Mouse (Mus musculus) embryonic facial prominence, embryonic 11.5 days (tissue): ENCODE data around the gene Ank3. TPM values are rescaled to one million over a fixed set of nuclear protein-coding genes. Genes with fewer than 3 reads are reported as not detected.
"Not testable (repeated sequence)": the region's sequence is repeated elsewhere in the genome, so short reads cannot be mapped to it uniquely, and the experiment has no call there.

Experiments used
- ATAC-seq: fragments of 200-750 bp; cut with Nextera tagmentation; replicated peaks from 2 replicates; pipeline ENCODE4 v1.8.0; 2017; ENCODE audit warnings: low read depth; ENCODE audit not compliant: insufficient number of reproducible peaks, low FRiP score, low TSS enrichment
- DNase-seq: peaks from one replicate; pipeline ENCODE4 v3.0.0-alpha.2; 2015; ENCODE audit warnings: low spot score
- H3K27ac ChIP-seq: fragments of 300-500 bp; sonication (generic); replicated peaks from 2 replicates; pipeline ENCODE4 v1.5.1; 2014; ENCODE audit warnings: mild to moderate bottlenecking, low read depth, low read length, control low read depth
- H3K27me3 ChIP-seq: fragments of 300-500 bp; sonication (generic); 2 replicates; pipeline ENCODE4 v1.6.1; 2014; ENCODE audit warnings: mild to moderate bottlenecking, low read length, moderate library complexity, mixed read lengths; ENCODE audit not compliant: control insufficient read depth, insufficient read depth
- H3K36me3 ChIP-seq: fragments of 300-500 bp; sonication (generic); replicated peaks from 2 replicates; pipeline ENCODE4 v1.6.1; 2014; ENCODE audit warnings: low read depth, mild to moderate bottlenecking, low read length, moderate library complexity, mixed read lengths; ENCODE audit not compliant: control insufficient read depth, insufficient read depth
- H3K4me1 ChIP-seq: fragments of 300-500 bp; sonication (generic); 2 replicates; pipeline ENCODE4 v1.6.1; 2014; ENCODE audit warnings: low read length, mixed read lengths; ENCODE audit not compliant: control insufficient read depth, insufficient read depth
- H3K4me2 ChIP-seq: fragments of 300-500 bp; sonication (generic); 2 replicates; pipeline ENCODE4 v1.6.1; 2014; ENCODE audit warnings: low read depth, mild to moderate bottlenecking, control low read depth, low read length, moderate library complexity
- H3K4me3 ChIP-seq: fragments of 300-500 bp; sonication (generic); 2 replicates; pipeline ENCODE4 v1.5.1; 2014; ENCODE audit warnings: low read depth, low read length, control low read depth
- H3K9ac ChIP-seq: fragments of 300-500 bp; sonication (generic); replicated peaks from 2 replicates; pipeline ENCODE4 v1.6.1; 2014; ENCODE audit warnings: mild to moderate bottlenecking, control low read depth, low read length
- H3K9me3 ChIP-seq: fragments of 300-500 bp; sonication (generic); replicated peaks from 2 replicates; pipeline ENCODE4 v1.6.1; 2016; ENCODE audit warnings: mild to moderate bottlenecking, low read length, inconsistent platforms, mixed read lengths; ENCODE audit not compliant: control insufficient read depth
- WGBS: fragments of 180-500 bp; shearing (Covaris S2); extraction: QIAGEN DNeasy Blood & Tissue Kit; methylation state at CpG from one replicate; pipeline ENCODE4 v1.1.7; 2014; 5-methylcytosine and 5-hydroxymethylcytosine counted together
- polyA plus RNA-seq: library from polyadenylated mRNA; unstranded; fragments of >200 nt; fragmentation: Nextera tagmentation; extraction: Ambion mirVana; gene quantifications from 2 replicates; pipeline ENCODE4 v1.2.1, GENCODE M21; 2014

Ank3 gene
- polyA plus RNA-seq, 1 experiment from 2014 or later: 32.5 TPM

DNA sequence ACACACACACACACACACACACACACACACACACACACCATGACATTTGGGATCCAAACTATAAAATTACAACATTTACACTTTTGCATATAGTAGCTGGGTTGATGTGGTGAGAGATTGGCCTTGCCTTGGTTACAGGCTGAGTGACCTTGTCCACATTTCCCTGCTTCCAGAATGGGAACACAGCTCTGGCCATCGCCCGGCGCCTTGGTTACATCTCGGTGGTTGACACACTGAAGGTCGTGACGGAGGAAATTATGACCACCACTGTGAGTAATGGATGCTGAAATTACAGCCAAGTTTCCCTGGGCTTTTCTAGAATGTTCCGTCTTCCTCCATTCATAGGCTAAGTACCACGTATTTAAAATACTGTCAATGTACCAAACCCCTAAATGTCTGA, 500.2 kb downstream of the Ank3 start:
- Histone ChIP-seq H3K9ac (no peak overlapping the region), H3K4me1 (no peaks in the 10 kb centered on the region), H3K4me3 (no peak overlapping the region), H3K9me3 (no peaks in the 10 kb centered on the region), H3K36me3 (no peaks in the 10 kb centered on the region), H3K27ac (no peak overlapping the region), H3K27me3 (no peaks in the 10 kb centered on the region), H3K4me2 (no peak overlapping the region)
- 93% methylated on average over 8 of the region's 8 CpGs for WGBS
- no peak for ATAC-seq
- no peak for DNase-seq

DNA sequence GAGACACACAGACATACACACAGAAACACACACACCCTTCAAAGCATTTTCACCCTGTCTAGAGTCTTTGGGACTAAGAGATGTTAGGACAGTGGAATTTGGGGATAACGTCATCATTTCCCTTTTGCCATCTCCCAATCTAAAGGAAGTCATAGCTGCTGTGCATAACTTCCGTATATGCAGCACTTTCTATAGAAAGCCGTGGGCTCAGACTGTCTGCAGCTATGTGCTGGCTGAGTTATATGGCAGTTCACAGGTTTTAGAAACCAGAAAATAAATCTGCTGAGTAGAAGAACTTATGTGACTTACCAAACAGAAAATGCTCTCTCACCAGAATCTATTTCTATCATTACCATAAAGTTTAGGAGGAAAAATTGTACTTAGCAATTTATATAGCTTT, 501.2 kb downstream of the Ank3 start:
- DNase-seq (no peak), ATAC-seq (no peak)
- no peaks in the 10 kb centered on the region for H3K4me1 ChIP-seq
- no peak overlapping the region for H3K4me3 ChIP-seq
- H3K36me3 ChIP-seq: no peaks in the 10 kb centered on the region
- 83% methylated on average over 3 of the region's 3 CpGs for WGBS
- H3K27ac ChIP-seq: no peak overlapping the region
- H3K9me3 ChIP-seq: no peaks in the 10 kb centered on the region
- no peak overlapping the region for H3K4me2 ChIP-seq
- H3K27me3 ChIP-seq: no peaks in the 10 kb centered on the region
- no peak overlapping the region for H3K9ac ChIP-seq

DNA sequence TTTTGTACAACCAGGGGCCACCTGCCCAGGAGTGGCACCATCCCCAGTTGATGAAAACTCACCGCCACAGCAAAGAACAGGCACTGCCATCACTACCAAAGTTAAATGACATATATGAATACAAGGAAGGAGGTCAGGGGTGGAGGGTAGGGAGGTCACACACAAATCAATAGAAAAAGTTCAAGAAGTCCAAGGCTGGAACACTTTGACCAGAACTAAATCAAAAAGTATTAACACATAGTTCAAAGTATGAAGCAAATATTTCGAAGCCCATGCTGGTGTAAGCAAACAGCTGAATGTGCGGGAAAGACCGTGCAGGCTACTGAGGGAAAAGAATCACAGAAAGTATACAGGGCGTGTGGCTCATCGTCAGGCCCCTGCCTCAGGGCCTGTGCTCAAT, 503.5 kb downstream of the Ank3 start:
- H3K9ac ChIP-seq: no peak overlapping the region
- H3K4me1 ChIP-seq: no peaks in the 10 kb centered on the region
- no peak overlapping the region for H3K4me2 ChIP-seq
- no peak overlapping the region for H3K4me3 ChIP-seq
- H3K36me3 ChIP-seq: no peaks in the 10 kb centered on the region
- H3K27ac ChIP-seq: no peak overlapping the region
- no peaks in the 10 kb centered on the region for H3K27me3 ChIP-seq
- no peaks in the 10 kb centered on the region for H3K9me3 ChIP-seq
- WGBS: 84% methylated on average over 6 of the region's 6 CpGs
- ATAC-seq (no peak), DNase-seq (no peak)

DNA sequence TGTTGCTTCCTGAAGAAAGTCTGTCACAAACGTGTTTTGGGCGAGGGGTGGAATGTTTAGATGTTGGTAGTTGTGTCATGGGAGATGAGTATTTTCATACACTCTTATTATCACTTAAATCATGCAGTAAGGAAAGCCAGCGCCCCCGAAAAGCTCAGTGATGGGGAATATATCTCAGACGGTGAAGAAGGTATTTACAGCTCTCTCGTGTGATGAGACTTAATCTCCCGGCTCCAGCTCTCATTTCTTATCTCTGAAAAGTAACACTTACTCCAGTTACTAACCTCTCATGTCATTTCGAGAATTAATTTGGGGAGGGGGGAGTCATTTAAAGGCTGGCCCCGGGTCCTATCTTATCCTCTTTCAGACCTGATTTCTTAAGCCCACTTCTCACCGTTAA, 505.7 kb downstream of the Ank3 start:
- WGBS: 76% methylated on average over 10 of the region's 10 CpGs
- no peak for ATAC-seq

DNA sequence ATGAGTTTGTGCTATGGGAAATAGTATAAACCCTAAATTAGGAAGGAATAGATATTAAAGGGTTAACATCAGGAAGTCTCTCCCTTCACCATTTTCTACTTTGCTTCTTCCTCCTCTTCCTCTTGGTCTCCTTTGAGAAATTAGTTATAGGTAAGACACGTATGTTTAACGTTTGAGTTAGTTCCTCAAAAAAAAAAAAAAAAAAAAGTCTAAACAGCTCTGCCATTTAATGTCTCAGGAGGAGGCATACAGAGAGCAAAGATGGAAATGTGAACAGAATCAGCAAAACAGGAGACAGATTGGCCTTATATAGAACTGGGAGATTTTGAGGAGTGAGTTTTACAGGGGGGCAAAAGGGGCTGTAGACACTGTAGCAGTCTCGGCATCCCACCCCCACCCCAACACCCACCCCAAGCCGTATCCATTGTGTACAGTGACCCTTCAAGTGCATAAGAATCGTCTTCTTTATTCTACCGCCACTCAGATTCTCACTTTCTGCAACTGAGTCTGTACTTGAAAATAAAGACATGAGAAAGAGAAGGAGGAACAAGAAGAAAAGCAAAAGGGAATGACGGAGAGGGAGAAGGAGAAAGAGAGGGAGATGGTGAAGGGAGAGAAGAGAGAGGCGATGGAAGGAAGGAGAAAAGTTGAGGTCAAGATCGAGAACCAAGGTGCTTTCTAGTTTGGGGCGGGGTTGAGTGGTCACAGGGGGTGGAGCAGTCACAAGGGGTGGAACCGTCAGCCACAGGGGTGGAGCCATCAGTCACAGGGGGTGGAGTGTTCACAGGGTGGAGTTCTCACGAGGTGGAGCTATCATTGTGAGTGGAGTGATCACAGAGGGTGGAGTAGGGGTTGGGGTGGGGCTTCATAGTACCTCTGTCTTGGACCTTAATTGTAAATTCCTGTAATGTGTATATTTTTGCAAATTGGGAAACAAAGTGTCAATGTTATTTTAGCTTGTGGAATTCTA, 509.5 kb downstream of the Ank3 start:
- no peak overlapping the region for H3K27ac ChIP-seq
- H3K9me3 ChIP-seq: no peaks in the 10 kb centered on the region
- no peak overlapping the region for H3K4me3 ChIP-seq
- no peak; the same call in 1 of the 2 replicates for ATAC-seq
- H3K4me2 ChIP-seq: no peak overlapping the region
- no peak for DNase-seq
- H3K36me3 ChIP-seq: no peaks in the 10 kb centered on the region
- no peaks in the 10 kb centered on the region for H3K27me3 ChIP-seq
- H3K9ac ChIP-seq: no peak overlapping the region
- no peaks in the 10 kb centered on the region for H3K4me1 ChIP-seq
- WGBS: 53% methylated on average over 12 of the region's 12 CpGs

More for the DNA sequence above, 505.7 kb downstream of the Ank3 start:
- H3K4me1 ChIP-seq: no peaks in the 10 kb centered on the region
- H3K36me3 ChIP-seq: no peaks in the 10 kb centered on the region
- H3K4me3 ChIP-seq: no peak overlapping the region
- H3K9me3 ChIP-seq: no peaks in the 10 kb centered on the region
- H3K9ac ChIP-seq: no peak overlapping the region
- no peak overlapping the region for H3K4me2 ChIP-seq
- DNase-seq: no peak
- no peak overlapping the region for H3K27ac ChIP-seq
- H3K27me3 ChIP-seq: no peaks in the 10 kb centered on the region

DNA sequence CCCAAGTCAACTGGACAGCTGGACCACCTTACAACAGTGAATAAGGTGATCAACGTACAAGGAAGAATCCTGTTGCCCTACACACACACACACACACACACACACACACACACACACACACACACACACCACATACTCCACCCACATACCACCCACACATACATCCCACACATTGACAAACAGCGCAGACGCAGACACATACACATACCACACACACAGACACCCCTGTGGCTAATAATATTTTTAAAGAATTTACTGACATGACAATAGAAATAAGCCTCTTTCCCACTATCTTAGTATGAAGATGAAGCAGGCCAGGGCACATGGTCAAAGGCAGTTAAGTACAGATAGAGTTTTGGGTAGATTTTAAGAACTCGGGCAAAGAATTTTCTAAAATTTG, 511.3 kb downstream of the Ank3 start:
- DNase-seq: no peak
- H3K4me3 ChIP-seq: no peak overlapping the region
- no peaks in the 10 kb centered on the region for H3K36me3 ChIP-seq
- H3K9me3 ChIP-seq: no peaks in the 10 kb centered on the region
- H3K9ac ChIP-seq: no peak overlapping the region
- H3K4me2 ChIP-seq: no peak overlapping the region
- no peaks in the 10 kb centered on the region for H3K4me1 ChIP-seq
- ATAC-seq: no peak
- 88% methylated on average over 4 of the region's 4 CpGs for WGBS
- H3K27me3 ChIP-seq: no peaks in the 10 kb centered on the region
- H3K27ac ChIP-seq: no peak overlapping the region

DNA sequence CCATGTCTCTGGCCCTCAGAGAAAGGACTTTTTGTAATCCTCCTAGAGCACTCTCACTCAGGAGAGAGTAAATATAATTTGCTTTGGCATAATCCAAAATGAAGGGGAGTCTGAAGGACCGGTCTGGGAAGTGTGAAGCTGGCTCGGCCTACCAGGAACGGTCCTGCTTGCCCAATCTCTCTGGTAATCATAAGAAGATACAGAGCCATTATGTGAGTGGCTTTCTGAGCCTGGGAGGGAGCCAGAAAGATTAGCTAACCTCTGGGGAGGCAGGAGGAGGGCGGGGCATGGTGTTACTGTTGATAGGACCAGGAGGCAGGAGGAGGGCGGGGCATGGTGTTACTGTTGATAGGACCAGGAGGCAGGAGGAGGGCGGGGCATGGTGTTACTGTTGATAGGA, 511.7 kb downstream of the Ank3 start:
- not testable (repeated sequence) for DNase-seq, H3K9me3 ChIP-seq, H3K36me3 ChIP-seq, ATAC-seq, H3K4me1 ChIP-seq, H3K27me3 ChIP-seq, H3K27ac ChIP-seq, H3K9ac ChIP-seq, H3K4me3 ChIP-seq, H3K4me2 ChIP-seq
- 11% methylated on average over 4 of the region's 6 CpGs for WGBS

DNA sequence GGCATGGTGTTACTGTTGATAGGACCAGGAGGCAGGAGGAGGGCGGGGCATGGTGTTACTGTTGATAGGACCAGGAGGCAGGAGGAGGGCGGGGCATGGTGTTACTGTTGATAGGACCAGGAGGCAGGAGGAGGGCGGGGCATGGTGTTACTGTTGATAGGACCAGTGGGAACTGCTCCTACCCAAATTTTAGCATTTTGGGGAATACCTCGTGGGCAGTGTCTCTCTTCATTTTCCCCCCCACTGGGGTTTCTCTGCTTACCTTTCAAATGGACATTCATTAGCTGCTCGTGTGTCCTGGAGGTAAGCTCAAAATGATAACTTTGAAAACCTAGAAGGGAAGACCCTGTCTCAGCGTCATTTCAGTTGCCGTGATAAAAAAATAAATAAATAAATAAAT, 512.2 kb downstream of the Ank3 start:
- DNase-seq, H3K27ac ChIP-seq: not testable (repeated sequence)
- WGBS: 45% methylated on average over 5 of the region's 7 CpGs

More for the DNA sequence above, 512.2 kb downstream of the Ank3 start:
- H3K27me3 ChIP-seq, H3K9me3 ChIP-seq, H3K4me2 ChIP-seq, ATAC-seq, H3K9ac ChIP-seq, H3K4me1 ChIP-seq, H3K4me3 ChIP-seq, H3K36me3 ChIP-seq: not testable (repeated sequence)
